Mouse (Mus musculus) retina, postnatal 1 day (tissue): ENCODE measurements at regions not wholly inside any gene's neighbourhood (a gene's known extent, or its start where the extent isn't known, plus 50 kb on each side); places are given as distances from the start of the nearest gene placed in this dataset.

Experiments
- DNase-seq: peaks from one replicate; pipeline ENCODE4 v3.0.0-alpha.2; 2012

DNA sequence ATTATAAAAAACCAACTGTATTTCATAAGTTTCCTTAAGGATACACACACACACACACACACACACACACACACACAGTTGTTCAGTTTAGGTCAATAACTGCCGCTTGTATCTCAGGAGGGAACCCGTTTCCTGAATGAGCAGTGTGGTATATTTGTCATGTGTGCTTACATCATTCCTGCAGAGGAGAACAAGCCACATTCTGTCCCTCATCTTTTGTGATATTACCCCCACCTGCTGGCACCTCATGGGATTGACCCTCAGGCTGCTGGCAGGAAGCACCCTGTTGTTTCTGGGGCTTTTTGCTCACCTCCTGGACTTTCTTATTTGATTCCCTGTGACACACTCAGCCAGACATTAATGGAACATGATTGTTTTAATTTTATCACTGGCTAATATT lies 66.4 kb upstream of the Htr1a start:
- DNase-seq, result peak; percentile 83

DNA sequence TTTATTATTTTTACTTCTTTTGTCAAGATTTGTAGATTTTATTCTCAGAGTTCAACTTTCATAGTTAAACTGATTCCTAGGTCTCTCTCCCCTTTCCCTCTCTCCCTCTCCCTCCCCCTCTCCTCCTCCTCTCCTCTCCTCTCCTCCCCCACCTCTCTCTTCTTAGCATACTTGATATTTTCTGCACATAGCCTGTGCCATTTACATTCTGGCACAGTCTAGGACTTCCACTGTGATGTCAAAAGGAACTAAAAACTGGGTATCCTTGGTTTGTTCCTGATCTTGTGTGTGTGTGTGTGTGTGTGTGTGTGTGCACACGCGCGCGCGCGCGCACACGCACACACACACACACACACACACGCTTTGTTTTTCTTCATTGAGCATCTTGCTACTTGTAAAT lies 64.9 kb upstream of the Htr1a start:
- DNase-seq, result no peak

DNA sequence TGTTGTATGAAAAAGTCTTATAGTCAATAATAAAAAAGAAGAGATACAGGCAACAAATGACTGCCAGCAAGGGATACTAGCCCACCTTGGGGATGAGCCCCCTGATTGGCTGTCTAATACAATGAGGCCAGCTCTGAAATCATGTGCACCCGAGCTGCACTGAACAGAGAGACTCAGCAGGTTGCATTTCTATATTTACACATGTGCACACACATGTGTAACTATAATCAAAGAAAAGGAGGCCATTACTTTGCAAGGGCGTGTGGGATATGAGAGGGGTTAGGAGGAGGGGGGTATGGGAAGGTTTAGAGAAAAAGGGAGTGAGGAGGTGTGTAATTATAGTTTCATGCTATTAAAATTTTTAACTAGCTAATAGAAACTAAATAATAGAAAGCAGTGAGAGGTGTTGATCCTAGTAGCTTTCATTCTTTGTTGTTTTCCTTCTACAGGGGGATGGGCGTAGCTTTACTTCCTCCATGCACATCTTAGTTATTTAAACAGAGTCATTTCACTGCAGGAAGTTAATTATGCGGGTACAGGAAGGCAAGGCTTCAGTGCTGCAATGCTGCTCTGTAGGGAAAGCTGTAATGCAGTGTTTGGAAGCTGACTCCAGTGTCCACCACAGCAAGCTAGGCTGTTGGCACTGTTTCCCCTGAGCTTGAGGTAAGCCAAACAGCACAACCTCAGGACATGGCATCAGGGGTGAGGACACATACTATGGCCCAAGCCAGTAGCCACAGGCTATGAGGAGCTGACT lies 56.2 kb upstream of the Htr1a start:
- DNase-seq, result no peak
